In the genomic region with DNA sequence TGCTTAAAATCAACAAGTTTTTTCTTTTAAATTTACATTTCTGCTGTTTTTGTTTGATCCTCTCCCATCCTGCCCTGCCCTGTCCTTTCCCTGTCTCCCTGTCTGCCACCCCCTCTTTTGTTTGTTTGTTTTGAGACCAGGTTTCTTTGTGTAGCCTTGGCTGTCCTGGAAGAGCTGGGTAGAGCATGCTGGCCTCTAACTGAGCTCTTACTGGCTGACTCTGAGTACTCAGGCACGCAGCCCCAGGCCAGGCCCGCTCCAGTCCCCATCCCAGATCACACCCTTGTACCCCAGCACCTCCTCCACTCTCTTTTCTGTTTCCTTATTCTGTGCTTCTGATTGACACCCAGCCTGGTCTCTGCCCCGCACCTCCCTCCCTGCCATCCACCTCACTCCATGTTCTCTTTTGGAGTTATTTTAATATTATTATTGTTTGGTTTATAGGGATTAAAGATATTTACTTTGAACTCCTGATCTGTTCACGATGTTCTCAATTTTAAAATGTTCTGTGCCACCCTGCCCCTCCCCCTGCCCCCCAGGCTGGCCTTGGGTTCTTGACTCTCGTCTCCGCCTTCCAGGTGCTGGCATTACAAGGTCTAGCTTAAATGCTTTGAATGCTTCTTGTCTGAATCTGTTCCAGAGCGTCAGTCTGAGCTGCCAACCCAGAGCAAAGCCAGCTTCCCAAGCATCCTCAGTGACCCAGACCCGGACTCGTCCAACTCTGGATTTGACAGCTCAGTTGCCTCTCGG, we compare ENCODE assay signal across 10 mouse cellular contexts. TPM values are rescaled to one million over a fixed set of nuclear protein-coding genes. Genes with fewer than 3 reads are reported as not detected.
DNase-seq lines count a peak whose midpoint lies in the region; ATAC-seq lines count a peak whose summit lies in the region.
"Had no signal": no experiment of that assay in that cellular context is flagged by ENCODE, and none has a peak within 500 bp of the region (broad histone marks: within the 10 kb centered on the region; RNA-seq: fewer than 3 reads in every experiment).

No protein-coding gene starts in this region.

- no peak overlapping the region for H3K4me3 ChIP-seq in neural tube, embryonic 12.5 days
- no peak overlapping the region for H3K4me3 ChIP-seq in neural tube, embryonic 15.5 days (replicated peaks)

- peak; percentile 39 for DNase-seq in adrenal gland, adult 2 months
- DNase-seq in adrenal gland, adult 18-20 months (ENCODE audit: low spot score in 2 of 2): no peak
- peak; percentile 20 for DNase-seq in kidney, adult 11 months
- DNase-seq in kidney, postnatal 25 days: no peak
- no peak for DNase-seq in neural tube, embryonic 10.5 days (ENCODE audit: extremely low spot score, low spot score)
- no peak for DNase-seq in cerebellum, adult 11 months
- DNase-seq: cerebellum, postnatal 10 days; lung, postnatal 4 days had no signal

- no peak for ATAC-seq in neural tube, embryonic 12.5 days (ENCODE audit: low FRiP score, low read depth)
- ATAC-seq in neural tube, embryonic 15.5 days (ENCODE audit: low FRiP score): no peak

- H3K27me3 ChIP-seq in neural tube, embryonic 12.5 days (replicated peaks): no peaks in the 10 kb centered on the region
- H3K27me3 ChIP-seq in neural tube, embryonic 15.5 days (replicated peaks): no peaks in the 10 kb centered on the region

- H3K27ac ChIP-seq in neural tube, embryonic 12.5 days: no peak overlapping the region
- H3K27ac ChIP-seq in neural tube, embryonic 15.5 days (replicated peaks): no peak overlapping the region

- H3K9ac ChIP-seq in neural tube, embryonic 12.5 days: peak overlapping the region; percentile 21; the same call in 1 of the 2 replicates
- no peak overlapping the region for H3K9ac ChIP-seq in neural tube, embryonic 15.5 days (replicated peaks)

- H3K4me1 ChIP-seq in neural tube, embryonic 12.5 days: peaks cover 15% of the 10 kb centered on the region
- peaks cover 28% of the 10 kb centered on the region for H3K4me1 ChIP-seq in neural tube, embryonic 15.5 days

- peak overlapping the region; percentile 33 for H3K4me2 ChIP-seq in neural tube, embryonic 12.5 days (replicated peaks)
- H3K4me2 ChIP-seq in neural tube, embryonic 15.5 days: peak overlapping the region; percentile 36

- 92% methylated on average over 10 of the region's 10 CpGs for WGBS in neural tube, embryonic 12.5 days
- 93% methylated on average over 10 of the region's 10 CpGs for WGBS in neural tube, embryonic 15.5 days

- H3K9me3 ChIP-seq in neural tube, embryonic 12.5 days: peaks cover 12% of the 10 kb centered on the region; the same call in 1 of the 2 replicates
- H3K9me3 ChIP-seq in neural tube, embryonic 15.5 days (replicated peaks): no peaks in the 10 kb centered on the region

- H3K36me3 ChIP-seq in neural tube, embryonic 12.5 days: peaks cover 42% of the 10 kb centered on the region
- H3K36me3 ChIP-seq in neural tube, embryonic 15.5 days: peaks cover 39% of the 10 kb centered on the region

RNA-seq across cellular contexts. Expression of a gene that starts 3.0 kb away (rescaled TPM):
- 10 to 100 TPM; 18.5 to 23.2 TPM for total RNA-seq in adrenal gland, adult 2 months (2021)
- polyA plus RNA-seq in adrenal gland, adult 2 months (2012; rRNA removed): 34.2 and 38.9 TPM in 2 replicates
- total RNA-seq in adrenal gland, adult 18-20 months (2021): 10 to 100 TPM; 15.3 to 16.7 TPM
- 28.5 and 29.6 TPM in 2 replicates for polyA plus RNA-seq in neural tube, embryonic 12.5 days (2016; fragmentation: Nextera tagmentation; extraction: Ambion mirVana)
- polyA plus RNA-seq in neural tube, embryonic 15.5 days (2015; fragmentation: Nextera tagmentation; extraction: Ambion mirVana): 15.2 and 16.7 TPM in 2 replicates

RNA-seq across cellular contexts. Expression of a gene that starts 39.4 kb away (rescaled TPM):
- 10 to 100 TPM; 39.1 to 42.5 TPM for total RNA-seq in adrenal gland, adult 2 months (2021)
- 30.0 and 66.9 TPM in 2 replicates for polyA plus RNA-seq in adrenal gland, adult 2 months (2012; rRNA removed)
- total RNA-seq in adrenal gland, adult 18-20 months (2021): 10 to 100 TPM; 36.6 to 45.2 TPM
- 36.3 and 37.3 TPM in 2 replicates for polyA plus RNA-seq in neural tube, embryonic 12.5 days (2016; fragmentation: Nextera tagmentation; extraction: Ambion mirVana)
- 26.1 and 26.5 TPM in 2 replicates for polyA plus RNA-seq in neural tube, embryonic 15.5 days (2015; fragmentation: Nextera tagmentation; extraction: Ambion mirVana)

RNA-seq across cellular contexts. Expression of a gene that starts 59.3 kb away (rescaled TPM):
- total RNA-seq in adrenal gland, adult 2 months (2021): 10 to 100 TPM in 1 of 2 experiments, 1 to 10 TPM in 1; 6.0 to 20.3 TPM
- polyA plus RNA-seq in adrenal gland, adult 2 months (2012; rRNA removed): 9.1 and 9.2 TPM in 2 replicates
- total RNA-seq in adrenal gland, adult 18-20 months (2021): 10 to 100 TPM in 1 of 2 experiments, 1 to 10 TPM in 1; 7.6 to 14.6 TPM
- 8.6 and 9.5 TPM in 2 replicates for polyA plus RNA-seq in neural tube, embryonic 12.5 days (2016; fragmentation: Nextera tagmentation; extraction: Ambion mirVana)
- 12.2 and 12.7 TPM in 2 replicates for polyA plus RNA-seq in neural tube, embryonic 15.5 days (2015; fragmentation: Nextera tagmentation; extraction: Ambion mirVana)

Comparison
In these comparisons a context has a peak if more than half of its experiments do, and no peak if none do; other contexts are left out.
1. DNase-seq: peak in adrenal gland, adult 2 months (single experiment) and kidney, adult 11 months (single experiment); none in adrenal gland, adult 18-20 months (0 of 2), kidney, postnatal 25 days (0 of 2), neural tube, embryonic 10.5 days (single experiment) and cerebellum, adult 11 months (single experiment).